Mouse (Mus musculus) small intestine, adult 2 months (tissue): ENCODE data around the gene Gnl3l.

Experiments
- CTCF ChIP-seq: fragments of 200-500 bp; IDR thresholded peaks from 2 replicates; pipeline ENCODE4 v1.5.1; 2012; ENCODE audit warnings: low read depth, mild to moderate bottlenecking, control low read depth, inconsistent platforms, low read length, moderate library complexity, mixed read lengths; ENCODE audit not compliant: insufficient replicate concordance, insufficient read length; ENCODE audit errors: extremely low read depth
- POLR2A ChIP-seq: fragments of 200-500 bp; IDR thresholded peaks from 2 replicates; pipeline ENCODE4 v1.6.1; 2012; ENCODE audit warnings: low read depth, mild to moderate bottlenecking, control low read depth, inconsistent platforms, low read length, moderate library complexity

DNA sequence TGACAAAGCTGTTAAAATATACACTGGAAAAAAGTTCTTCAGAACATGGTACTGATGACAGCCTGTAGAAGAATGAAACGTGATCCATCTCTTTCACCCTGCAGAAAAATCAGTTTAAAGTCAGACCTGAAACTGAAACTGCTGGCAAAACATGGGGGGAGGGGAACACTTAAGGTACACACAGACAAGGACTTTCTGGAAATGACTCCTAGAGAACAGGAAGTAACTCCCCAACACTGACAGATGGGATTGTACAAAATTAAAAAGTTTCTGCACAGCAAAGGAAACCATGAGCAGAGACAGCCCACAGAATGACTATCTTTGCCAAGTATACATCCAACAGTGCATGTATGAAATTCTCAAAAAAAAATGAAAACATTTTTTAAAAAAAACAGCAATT, 35.5 kb downstream of the Gnl3l start:
- no peak for TF ChIP-seq CTCF
- no peak for TF ChIP-seq POLR2A
